Mouse (Mus musculus): ENCODE results near the gene Agps. TPM values are rescaled to one million over a fixed set of nuclear protein-coding genes. Genes with fewer than 3 reads are reported as not detected.
"Not testable (repeated sequence)": the region's sequence is repeated elsewhere in the genome, so short reads cannot be mapped to it uniquely, and the experiment has no call there.

Agps gene
- total and polyA plus RNA-seq, 3 experiments, result 10.4 to 80.7 (median 77.9) TPM

GRCm38 (mm10) chr2:75960366-75961330 is 128.7 kb downstream of the Agps start:
- Histone ChIP-seq H3K4me3 (ENCODE audit: low read depth, low read length) (no peak overlapping the region), H3K4me1 (ENCODE audit: insufficient read depth, low read depth, low read length) (no peaks in the 10 kb centered on the region), H3K27me3 (ENCODE audit: insufficient read depth, low read length) (peaks cover 21% of the 10 kb centered on the region; the same call in 1 of the 2 replicates), H3K9me3 (replicated peaks) (no peaks in the 10 kb centered on the region), H3K36me3 (replicated peaks) (no peaks in the 10 kb centered on the region)
- no peak for DNase-seq (ENCODE audit: low spot score)
- TF ChIP-seq POLR2AphosphoS5 (IDR thresholded peaks at IDR 0.05; ENCODE audit: insufficient replicate concordance, low read depth, low read length), result no peak
- TF ChIP-seq CTCF (IDR thresholded peaks at IDR 0.05; ENCODE audit: low read depth, low read length), result no peak
- no peak for TF ChIP-seq TAL1 (conservative IDR thresholded peaks at IDR 0.05; ENCODE audit: low read depth, low read length)
- no peak for TF ChIP-seq GATA1 (IDR thresholded peaks at IDR 0.05; ENCODE audit: borderline replicate concordance, low read length)
- no peak for TF ChIP-seq GATA2 (IDR thresholded peaks at IDR 0.05; ENCODE audit: borderline replicate concordance, low read depth, low read length)
- ATAC-seq (ENCODE audit: extremely low read depth, insufficient number of reproducible peaks, low FRiP score, poor library complexity, severe bottlenecking), result no peak

DNA sequence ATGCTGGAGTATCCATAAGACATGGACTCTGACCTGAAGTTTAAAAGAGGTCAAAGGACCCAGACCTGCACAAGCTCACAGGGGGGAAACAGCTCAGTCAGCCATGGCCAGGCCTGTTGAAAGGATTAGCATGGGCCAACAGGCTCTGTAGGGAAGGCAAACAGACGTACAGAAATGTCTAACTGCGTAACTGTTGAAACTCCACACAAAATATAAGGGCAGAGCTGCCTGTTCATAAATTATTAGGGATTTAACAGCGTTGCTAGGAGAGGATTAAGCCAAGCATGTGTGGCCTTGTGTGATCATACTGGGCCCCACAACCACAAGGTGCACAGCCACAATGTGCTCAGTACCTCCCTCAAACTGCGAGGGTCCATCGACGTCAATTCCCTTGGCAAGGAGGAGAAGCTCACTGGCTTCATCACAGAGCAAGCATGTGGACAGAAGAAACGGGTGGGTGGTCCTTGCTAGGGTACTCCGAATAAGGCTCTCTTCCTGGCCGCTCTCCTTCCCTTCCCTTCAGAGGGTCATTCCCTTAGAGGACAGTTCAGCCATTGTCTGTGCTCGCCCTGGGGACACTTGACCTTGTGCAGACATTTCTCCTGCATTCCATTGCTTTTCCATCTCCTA is 131.3 kb downstream of the Agps start:
- H3K4me1 ChIP-seq (ENCODE audit: insufficient read depth, low read depth, low read length), result no peaks in the 10 kb centered on the region
- no peak for DNase-seq (ENCODE audit: low spot score)
- ATAC-seq (ENCODE audit: extremely low read depth, insufficient number of reproducible peaks, low FRiP score, poor library complexity, severe bottlenecking), result no peak
- TF ChIP-seq CTCF (IDR thresholded peaks at IDR 0.05; ENCODE audit: low read depth, low read length) (no peak), GATA2 (IDR thresholded peaks at IDR 0.05; ENCODE audit: borderline replicate concordance, low read depth, low read length) (no peak), POLR2AphosphoS5 (IDR thresholded peaks at IDR 0.05; ENCODE audit: insufficient replicate concordance, low read depth, low read length) (no peak), TAL1 (conservative IDR thresholded peaks at IDR 0.05; ENCODE audit: low read depth, low read length) (no peak), GATA1 (IDR thresholded peaks at IDR 0.05; ENCODE audit: borderline replicate concordance, low read length) (no peak)
- H3K9me3 ChIP-seq (replicated peaks), result no peaks in the 10 kb centered on the region
- H3K36me3 ChIP-seq (replicated peaks), result no peaks in the 10 kb centered on the region
- H3K4me3 ChIP-seq (ENCODE audit: low read depth, low read length), result no peak overlapping the region
- H3K27me3 ChIP-seq (ENCODE audit: insufficient read depth, low read length), result peaks cover 17% of the 10 kb centered on the region; the same call in 1 of the 2 replicates

DNA sequence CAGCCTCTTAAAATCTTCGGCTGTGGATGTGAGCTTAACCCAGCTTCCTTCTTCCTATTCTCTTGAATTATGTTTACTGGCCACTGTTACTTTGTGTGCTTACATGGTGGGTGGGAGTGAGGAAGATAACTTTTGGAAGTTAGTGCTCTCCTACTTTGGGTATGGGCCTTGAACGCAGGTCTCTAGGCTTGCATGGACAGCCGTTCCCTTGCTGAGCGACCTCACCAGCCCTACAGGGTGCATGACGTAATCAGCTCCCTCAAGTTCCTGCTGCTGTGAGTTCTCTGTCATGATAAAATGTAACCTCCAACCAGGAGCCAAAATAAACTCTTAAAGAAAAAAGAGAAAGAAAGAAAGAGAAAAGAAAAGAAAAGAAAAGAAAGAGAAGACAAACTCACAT is 132.1 kb downstream of the Agps start:
- H3K36me3 ChIP-seq (replicated peaks), result no peaks in the 10 kb centered on the region
- peaks cover 17% of the 10 kb centered on the region; the same call in 1 of the 2 replicates for H3K27me3 ChIP-seq (ENCODE audit: insufficient read depth, low read length)
- no peak overlapping the region for H3K4me3 ChIP-seq (ENCODE audit: low read depth, low read length)
- DNase-seq (ENCODE audit: low spot score) (no peak), ATAC-seq (ENCODE audit: extremely low read depth, insufficient number of reproducible peaks, low FRiP score, poor library complexity, severe bottlenecking) (no peak)
- H3K9me3 ChIP-seq (replicated peaks), result no peaks in the 10 kb centered on the region
- TF ChIP-seq TAL1 (conservative IDR thresholded peaks at IDR 0.05; ENCODE audit: low read depth, low read length) (no peak), GATA2 (IDR thresholded peaks at IDR 0.05; ENCODE audit: borderline replicate concordance, low read depth, low read length) (no peak), GATA1 (IDR thresholded peaks at IDR 0.05; ENCODE audit: borderline replicate concordance, low read length) (no peak), CTCF (IDR thresholded peaks at IDR 0.05; ENCODE audit: low read depth, low read length) (no peak), POLR2AphosphoS5 (IDR thresholded peaks at IDR 0.05; ENCODE audit: insufficient replicate concordance, low read depth, low read length) (no peak)
- no peaks in the 10 kb centered on the region for H3K4me1 ChIP-seq (ENCODE audit: insufficient read depth, low read depth, low read length)

DNA sequence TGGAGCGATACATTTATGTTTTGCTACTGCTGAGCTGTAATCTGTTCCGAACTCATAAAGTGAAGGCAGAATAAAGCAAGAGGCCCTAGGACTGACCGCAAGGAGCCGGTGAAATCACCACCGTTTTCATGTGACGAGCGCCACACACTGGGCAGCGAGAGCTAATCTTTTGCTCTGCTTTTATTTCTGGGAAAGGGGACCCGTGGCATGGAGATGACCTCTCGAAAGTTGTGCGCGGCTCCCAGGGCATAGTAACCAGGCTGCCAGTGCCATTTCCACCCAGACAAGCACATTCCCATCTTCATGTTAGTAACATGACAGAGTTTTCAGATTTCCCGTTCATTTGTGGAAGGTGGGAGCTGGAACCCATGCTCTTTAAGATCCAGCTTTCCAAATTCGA is 132.5 kb downstream of the Agps start:
- Histone ChIP-seq H3K4me3 (ENCODE audit: low read depth, low read length) (no peak overlapping the region), H3K4me1 (ENCODE audit: insufficient read depth, low read depth, low read length) (no peaks in the 10 kb centered on the region), H3K27me3 (ENCODE audit: insufficient read depth, low read length) (peaks cover 14% of the 10 kb centered on the region; the same call in 1 of the 2 replicates), H3K9me3 (replicated peaks) (no peaks in the 10 kb centered on the region), H3K36me3 (replicated peaks) (no peaks in the 10 kb centered on the region)
- ATAC-seq (ENCODE audit: extremely low read depth, insufficient number of reproducible peaks, low FRiP score, poor library complexity, severe bottlenecking) (no peak), DNase-seq (ENCODE audit: low spot score) (no peak)
- no peak for TF ChIP-seq POLR2AphosphoS5 (IDR thresholded peaks at IDR 0.05; ENCODE audit: insufficient replicate concordance, low read depth, low read length)
- no peak for TF ChIP-seq CTCF (IDR thresholded peaks at IDR 0.05; ENCODE audit: low read depth, low read length)
- no peak for TF ChIP-seq GATA1 (IDR thresholded peaks at IDR 0.05; ENCODE audit: borderline replicate concordance, low read length)
- no peak for TF ChIP-seq GATA2 (IDR thresholded peaks at IDR 0.05; ENCODE audit: borderline replicate concordance, low read depth, low read length)
- no peak for TF ChIP-seq TAL1 (conservative IDR thresholded peaks at IDR 0.05; ENCODE audit: low read depth, low read length)

GRCm38 (mm10) chr2:75964972-75965371 is 133.0 kb downstream of the Agps start:
- no peak for DNase-seq (ENCODE audit: low spot score)
- no peak for TF ChIP-seq CTCF (IDR thresholded peaks at IDR 0.05; ENCODE audit: low read depth, low read length)
- no peak for TF ChIP-seq TAL1 (conservative IDR thresholded peaks at IDR 0.05; ENCODE audit: low read depth, low read length)
- no peak for TF ChIP-seq POLR2AphosphoS5 (IDR thresholded peaks at IDR 0.05; ENCODE audit: insufficient replicate concordance, low read depth, low read length)
- TF ChIP-seq GATA2 (IDR thresholded peaks at IDR 0.05; ENCODE audit: borderline replicate concordance, low read depth, low read length), result no peak
- TF ChIP-seq GATA1 (IDR thresholded peaks at IDR 0.05; ENCODE audit: borderline replicate concordance, low read length), result no peak

DNA sequence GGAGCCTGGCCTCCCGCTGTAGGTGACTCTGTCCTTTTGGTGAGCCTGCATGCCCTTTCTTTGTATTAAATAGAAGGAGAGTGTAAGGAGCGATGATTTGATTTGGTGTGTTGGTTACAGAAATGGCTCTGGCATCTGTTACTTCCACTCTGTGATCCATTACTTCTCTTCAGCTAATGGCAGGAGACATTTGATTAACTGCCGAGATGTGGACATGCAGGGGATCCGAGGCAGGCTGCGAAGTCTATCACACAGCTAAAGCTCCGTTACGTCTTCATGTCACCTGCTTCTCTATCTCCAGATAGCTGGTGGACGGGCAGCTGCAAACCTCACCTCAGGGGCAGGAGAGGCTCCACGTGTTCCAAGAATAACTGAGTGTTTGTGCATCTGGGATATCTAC is 142.2 kb downstream of the Agps start:
- DNase-seq (ENCODE audit: low spot score) (no peak), ATAC-seq (ENCODE audit: extremely low read depth, insufficient number of reproducible peaks, low FRiP score, poor library complexity, severe bottlenecking) (no peak)
- H3K36me3 ChIP-seq (replicated peaks), result no peaks in the 10 kb centered on the region
- TF ChIP-seq CTCF (IDR thresholded peaks at IDR 0.05; ENCODE audit: low read depth, low read length), result no peak
- no peak for TF ChIP-seq POLR2AphosphoS5 (IDR thresholded peaks at IDR 0.05; ENCODE audit: insufficient replicate concordance, low read depth, low read length)
- TF ChIP-seq GATA1 (IDR thresholded peaks at IDR 0.05; ENCODE audit: borderline replicate concordance, low read length), result no peak
- no peak for TF ChIP-seq TAL1 (conservative IDR thresholded peaks at IDR 0.05; ENCODE audit: low read depth, low read length)
- no peak for TF ChIP-seq GATA2 (IDR thresholded peaks at IDR 0.05; ENCODE audit: borderline replicate concordance, low read depth, low read length)
- peaks cover 4% of the 10 kb centered on the region; the same call in 1 of the 2 replicates for H3K27me3 ChIP-seq (ENCODE audit: insufficient read depth, low read length)
- no peak overlapping the region for H3K4me3 ChIP-seq (ENCODE audit: low read depth, low read length)
- H3K9me3 ChIP-seq (replicated peaks), result no peaks in the 10 kb centered on the region
- no peaks in the 10 kb centered on the region for H3K4me1 ChIP-seq (ENCODE audit: insufficient read depth, low read depth, low read length)

More at GRCm38 (mm10) chr2:75964972-75965371, 133.0 kb downstream of the Agps start:
- ATAC-seq (ENCODE audit: extremely low read depth, insufficient number of reproducible peaks, low FRiP score, poor library complexity, severe bottlenecking), result no peak
- Histone ChIP-seq H3K27me3 (ENCODE audit: insufficient read depth, low read length) (peaks cover 11% of the 10 kb centered on the region; the same call in 1 of the 2 replicates), H3K36me3 (replicated peaks) (no peaks in the 10 kb centered on the region), H3K4me3 (ENCODE audit: low read depth, low read length) (no peak overlapping the region), H3K4me1 (ENCODE audit: insufficient read depth, low read depth, low read length) (no peaks in the 10 kb centered on the region), H3K9me3 (replicated peaks) (no peaks in the 10 kb centered on the region)

- not testable (repeated sequence) for H3K4me3 ChIP-seq (ENCODE audit: low read depth, low read length); DNase-seq (ENCODE audit: low spot score); H3K27me3 ChIP-seq (ENCODE audit: insufficient read depth, low read length); H3K36me3 ChIP-seq (replicated peaks); H3K4me1 ChIP-seq (ENCODE audit: insufficient read depth, low read depth, low read length); H3K9me3 ChIP-seq (replicated peaks); ATAC-seq (ENCODE audit: extremely low read depth, insufficient number of reproducible peaks, low FRiP score, poor library complexity, severe bottlenecking)
Measured at GRCm38 (mm10) chr2:75976070-75976469, 144.1 kb downstream of the Agps start.

DNA sequence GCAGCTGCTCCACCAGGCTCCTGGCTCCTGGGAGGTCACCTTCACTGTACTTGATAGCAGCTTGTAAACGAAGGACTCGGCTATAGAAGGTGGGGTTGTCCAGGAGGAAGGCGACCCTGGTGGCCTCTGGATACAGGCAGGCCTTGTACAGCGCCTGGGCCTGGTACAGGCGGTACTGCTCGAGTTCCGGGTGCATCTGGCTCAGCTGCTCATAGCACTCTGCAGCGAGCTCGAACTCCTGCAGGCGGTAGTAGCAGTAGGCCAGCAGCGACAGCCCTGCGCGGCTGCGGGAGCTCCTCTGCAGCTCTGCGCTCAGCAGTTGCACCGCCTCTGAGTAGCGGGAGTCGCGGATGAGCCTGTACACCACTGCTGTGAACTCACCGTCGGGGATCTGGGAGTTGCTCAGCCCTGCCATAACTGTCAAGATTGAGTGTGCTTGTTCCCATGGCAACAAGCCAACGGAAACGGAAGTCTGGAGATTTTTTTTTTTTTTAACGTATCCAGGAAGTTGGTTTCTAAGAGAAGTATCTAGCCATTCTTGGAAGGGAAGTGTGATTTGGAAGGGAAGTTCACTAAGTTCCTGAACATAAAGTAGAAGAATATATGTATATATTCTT is 145.9 kb downstream of the Agps start, which contains the start of gene Ttc30a2:
Gene Ttc30a2, minus strand, starts transcription at position 419 of the 617 bp plus-strand sequence.
- not testable (repeated sequence) for DNase-seq (ENCODE audit: low spot score); H3K9me3 ChIP-seq (replicated peaks); ATAC-seq (ENCODE audit: extremely low read depth, insufficient number of reproducible peaks, low FRiP score, poor library complexity, severe bottlenecking); H3K36me3 ChIP-seq (replicated peaks); H3K4me1 ChIP-seq (ENCODE audit: insufficient read depth, low read depth, low read length); H3K4me3 ChIP-seq (ENCODE audit: low read depth, low read length); H3K27me3 ChIP-seq (ENCODE audit: insufficient read depth, low read length)
